Mouse (Mus musculus): ENCODE results near the gene Adamts17.

Adamts17 gene

GRCm38 (mm10) chr7:67036502-67037485, 197.3 kb downstream of the Adamts17 start:
- no peak for DNase-seq

GRCm38 (mm10) chr7:67037726-67038520, 198.4 kb downstream of the Adamts17 start:
- no peak for DNase-seq

- DNase-seq: no peak
These were observed 199.6 kb downstream of the Adamts17 start for GRCm38 (mm10) chr7:67039143-67039542.

- no peak for DNase-seq
These were observed 200.3 kb downstream of the Adamts17 start for GRCm38 (mm10) chr7:67039861-67040260.

DNA sequence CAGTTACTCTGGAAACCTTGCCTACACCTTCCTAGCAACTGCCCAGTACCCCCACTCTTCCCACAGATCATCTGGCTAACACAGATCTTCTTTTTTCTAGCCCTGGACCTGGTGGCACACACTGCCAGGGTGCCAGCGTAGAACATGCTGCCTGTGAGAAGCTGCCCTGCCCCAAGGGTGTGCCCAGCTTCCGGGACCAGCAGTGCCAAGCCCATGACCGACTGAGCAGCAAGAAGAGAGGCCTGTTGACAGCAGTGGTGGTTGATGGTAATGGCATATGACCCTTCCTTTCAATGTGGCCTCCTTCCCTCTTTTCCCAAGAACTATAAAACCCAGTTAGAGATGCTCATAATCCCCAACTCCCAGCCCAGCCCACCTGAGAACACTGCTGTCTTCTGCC, 202.2 kb downstream of the Adamts17 start:
- no peak for DNase-seq

DNA sequence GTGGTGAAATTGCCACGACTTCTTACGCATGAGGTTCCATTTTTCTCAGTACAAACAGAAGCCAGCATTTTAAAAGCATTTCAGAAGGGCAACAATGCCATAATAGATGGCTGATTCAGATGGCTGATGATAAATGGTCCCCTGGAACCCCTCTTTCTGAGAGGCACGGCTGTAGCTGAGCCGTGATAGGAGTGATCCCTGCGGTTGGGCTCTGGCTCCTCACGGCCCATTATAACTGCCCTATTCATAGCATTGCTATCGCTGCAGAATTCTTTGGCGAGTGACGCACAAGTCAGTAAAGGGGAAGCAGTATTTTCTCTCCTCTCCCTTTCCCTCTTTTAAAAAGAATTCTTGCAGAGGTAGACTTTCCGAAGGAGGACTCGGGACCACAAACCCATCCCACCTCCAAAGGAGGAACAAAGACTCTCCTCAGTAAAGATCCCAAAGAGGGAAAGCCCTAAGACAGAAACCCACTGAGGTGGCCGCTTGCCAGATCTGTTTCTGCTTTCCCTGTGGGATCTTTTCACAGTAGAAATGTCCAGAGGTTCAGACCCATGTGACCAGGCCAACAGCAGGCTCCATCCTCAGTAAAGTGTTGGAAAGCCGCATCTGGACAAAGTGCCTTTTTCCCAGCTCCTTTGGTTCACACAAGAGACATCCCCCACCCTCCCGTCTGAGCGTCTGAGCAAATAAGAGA, 204.7 kb downstream of the Adamts17 start:
- no peak for DNase-seq

DNA sequence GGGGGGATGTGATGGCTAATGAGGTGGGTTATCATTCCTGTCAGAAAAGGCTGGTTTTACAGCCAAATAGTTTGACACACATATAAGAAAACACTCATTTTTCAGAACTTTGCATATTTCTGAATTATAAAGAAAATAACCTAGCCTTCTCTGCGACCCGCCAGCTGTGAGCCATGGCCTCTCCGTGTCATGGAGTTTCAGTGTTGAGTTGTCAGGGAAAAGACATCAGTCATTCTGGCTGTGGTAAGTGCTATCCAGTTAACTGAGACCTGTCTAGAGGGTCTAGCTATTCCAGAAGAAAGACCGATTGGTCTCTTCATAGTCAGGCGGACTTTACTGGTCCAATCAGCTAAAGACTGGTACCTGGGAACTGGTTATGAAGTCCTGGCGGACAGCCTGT, 205.7 kb downstream of the Adamts17 start:
- DNase-seq: no peak

DNA sequence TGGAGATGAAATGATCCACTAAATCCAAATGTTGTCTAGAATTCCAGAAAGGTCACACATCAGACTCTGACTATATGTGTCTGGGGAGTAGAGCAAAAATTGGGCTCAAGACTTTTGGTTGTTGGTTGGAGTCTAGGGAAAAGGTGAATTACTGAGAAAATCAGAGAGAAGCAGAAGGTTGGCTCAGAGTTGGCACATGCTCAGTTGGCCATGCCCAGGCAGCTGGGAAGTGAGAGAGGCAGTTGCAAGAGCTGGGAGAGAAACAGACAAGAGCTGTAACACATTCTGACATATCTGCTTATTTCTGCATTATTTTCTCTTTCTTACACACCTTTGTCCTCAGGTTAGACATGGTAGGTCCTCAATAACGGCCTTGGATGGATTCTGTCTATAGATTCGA, 209.7 kb downstream of the Adamts17 start:
- DNase-seq: no peak

- no peak for DNase-seq
These were observed 210.9 kb downstream of the Adamts17 start for GRCm38 (mm10) chr7:67050424-67050823.

DNA sequence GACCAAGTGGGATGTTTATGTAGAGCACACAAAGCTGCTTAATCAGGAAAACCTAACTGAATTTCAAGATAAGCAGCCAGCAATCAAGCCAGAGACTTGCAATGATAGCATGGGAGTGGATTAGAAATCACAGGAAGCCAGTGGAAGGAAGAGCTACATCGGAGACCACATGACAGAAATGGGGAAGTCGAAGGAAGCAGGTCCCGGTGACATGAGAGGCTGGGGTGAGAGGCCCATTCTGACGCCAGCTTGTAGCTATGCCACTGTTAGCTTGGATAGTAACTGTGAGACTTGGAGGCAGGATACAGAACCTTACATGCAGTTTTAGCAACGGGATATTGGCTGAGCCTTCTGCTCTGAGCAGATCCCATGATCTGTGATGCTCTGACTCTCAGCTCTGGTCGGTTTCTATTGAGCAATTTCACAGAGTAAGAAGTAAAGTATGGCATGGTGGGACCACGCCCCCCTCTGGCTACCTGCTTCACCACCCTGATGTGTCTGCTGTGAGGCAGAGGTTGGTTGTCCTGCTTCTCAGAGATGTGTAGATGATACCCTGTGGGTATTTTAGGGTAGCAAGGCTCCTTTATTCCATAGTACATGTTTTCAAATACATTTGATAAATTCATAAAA, 211.7 kb downstream of the Adamts17 start:
- no peak for DNase-seq

DNA sequence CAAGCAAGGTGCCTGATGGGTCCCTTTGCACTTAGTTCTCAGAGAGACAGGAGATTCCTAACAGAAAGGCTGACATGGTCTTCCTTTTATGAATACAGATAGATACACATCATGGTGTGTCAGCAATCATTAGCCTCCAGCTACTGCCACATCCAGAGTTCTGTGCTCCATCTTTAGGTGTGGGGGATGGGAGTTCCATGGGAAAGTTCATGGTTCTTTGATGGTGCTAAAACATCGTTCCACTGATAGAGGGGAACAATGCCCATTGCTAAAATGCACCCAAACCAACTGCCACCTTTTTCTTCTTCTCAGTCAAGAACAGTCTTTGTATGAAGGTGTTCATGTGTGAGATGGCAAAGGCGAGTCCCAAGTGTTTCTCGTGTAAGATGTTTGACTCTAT, 215.3 kb downstream of the Adamts17 start:
- no peak for DNase-seq

DNA sequence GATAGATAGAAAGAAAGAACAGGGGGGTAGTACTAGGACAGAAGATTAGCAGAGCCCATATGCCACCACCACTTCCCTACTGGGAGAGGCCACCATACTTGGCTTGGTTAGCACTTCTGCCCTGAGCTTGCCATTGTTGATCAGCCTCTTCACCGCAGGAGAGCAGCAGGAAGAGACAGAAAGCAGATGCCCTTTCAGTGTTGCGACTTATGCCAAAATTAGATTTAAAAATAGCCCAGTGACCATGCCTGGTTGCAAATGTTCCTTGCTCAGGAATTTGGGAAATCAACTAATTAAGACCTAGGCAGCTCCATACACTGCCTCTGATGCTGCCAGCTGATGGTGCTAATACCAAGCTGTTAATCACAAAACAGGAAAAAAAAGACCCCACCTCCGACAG, 216.0 kb downstream of the Adamts17 start:
- no peak for DNase-seq

- peak; percentile 55 for DNase-seq
These were observed 222.2 kb downstream of the Adamts17 start for GRCm38 (mm10) chr7:67061756-67062155.

GRCm38 (mm10) chr7:67062571-67062970, 223.0 kb downstream of the Adamts17 start:
- no peak for DNase-seq

GRCm38 (mm10) chr7:67064627-67065305, 225.2 kb downstream of the Adamts17 start:
- no peak for DNase-seq

DNA sequence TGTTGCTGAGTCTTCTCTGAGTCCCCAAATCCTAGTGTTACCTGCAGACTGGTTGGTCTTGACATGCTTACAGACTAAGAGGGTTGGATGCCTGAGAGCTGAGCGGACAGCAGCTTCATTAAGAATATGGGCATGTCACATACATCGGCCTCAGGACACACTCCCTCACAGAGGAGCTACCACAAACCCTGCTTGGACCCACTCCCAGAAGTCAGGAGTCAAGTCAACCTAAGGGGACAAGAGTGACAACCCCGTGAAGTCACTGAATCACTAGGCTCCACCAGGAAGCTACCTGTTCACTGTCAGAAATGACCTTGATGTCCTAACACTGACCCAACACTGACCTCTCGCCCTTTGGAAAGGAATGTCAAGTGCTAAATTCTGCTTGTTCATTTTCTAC, 226.1 kb downstream of the Adamts17 start:
- no peak for DNase-seq

- DNase-seq: no peak
These were observed 232.6 kb downstream of the Adamts17 start for GRCm38 (mm10) chr7:67072015-67072685.

- no peak for DNase-seq
These were observed 243.2 kb downstream of the Adamts17 start for GRCm38 (mm10) chr7:67082751-67083150.

- peak; percentile 27 for DNase-seq
These were observed 248.2 kb downstream of the Adamts17 start for GRCm38 (mm10) chr7:67087759-67088158.

DNA sequence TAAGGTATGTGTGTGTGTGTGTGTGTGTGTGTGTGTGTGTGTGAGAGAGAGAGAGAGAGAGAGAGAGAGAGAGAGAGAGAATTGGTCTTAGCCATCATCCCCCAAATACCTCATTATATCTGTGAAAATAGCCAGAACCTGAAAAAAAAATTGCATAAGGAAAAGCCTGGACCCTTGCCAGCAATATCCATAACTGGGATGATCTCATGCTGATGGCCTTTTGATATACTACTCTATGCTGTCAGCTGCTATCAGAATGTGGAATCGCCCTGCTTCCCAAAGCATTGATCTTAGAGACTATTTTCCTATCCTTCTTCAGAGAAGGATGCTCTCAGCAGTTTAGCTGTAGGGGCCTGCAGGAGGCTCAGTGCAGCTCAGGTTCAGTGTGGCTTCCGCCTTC, 257.6 kb downstream of the Adamts17 start:
- DNase-seq: no peak

DNA sequence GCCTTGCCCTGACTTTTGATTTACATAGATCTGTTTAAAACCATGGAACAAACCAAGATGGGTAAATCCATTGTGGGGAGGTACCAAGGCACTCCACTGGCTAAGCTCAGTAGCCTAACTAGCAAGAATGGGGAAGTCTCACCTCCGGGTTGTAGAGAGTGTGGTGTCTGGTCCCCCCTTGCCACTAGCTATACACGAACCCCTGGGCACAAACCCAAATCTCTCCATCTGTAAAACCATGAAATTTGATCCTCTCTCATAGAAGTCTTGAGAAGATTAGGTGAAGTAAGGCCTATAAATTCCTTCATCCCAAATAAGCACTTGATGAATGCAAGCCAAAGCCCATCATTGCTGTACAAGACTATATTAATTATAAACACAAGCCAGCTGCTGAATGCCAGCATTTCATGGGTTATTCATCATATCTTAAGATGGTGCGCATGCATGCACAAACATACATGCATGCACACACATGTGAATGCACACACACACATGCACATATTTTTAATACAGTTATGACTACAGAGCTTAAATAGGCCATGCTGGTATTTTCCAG, 262.0 kb downstream of the Adamts17 start:
- no peak for DNase-seq

All from embryo, embryonic 11 days (tissue).